Mouse (Mus musculus): Measurements from ENCODE around the gene Fry. TPM values are rescaled to one million over a fixed set of nuclear protein-coding genes. Genes with fewer than 3 reads are reported as not detected.

Fry gene
- total RNA-seq, 2 experiments from 2014 or later, result 73.5 to 85.7 TPM

DNA sequence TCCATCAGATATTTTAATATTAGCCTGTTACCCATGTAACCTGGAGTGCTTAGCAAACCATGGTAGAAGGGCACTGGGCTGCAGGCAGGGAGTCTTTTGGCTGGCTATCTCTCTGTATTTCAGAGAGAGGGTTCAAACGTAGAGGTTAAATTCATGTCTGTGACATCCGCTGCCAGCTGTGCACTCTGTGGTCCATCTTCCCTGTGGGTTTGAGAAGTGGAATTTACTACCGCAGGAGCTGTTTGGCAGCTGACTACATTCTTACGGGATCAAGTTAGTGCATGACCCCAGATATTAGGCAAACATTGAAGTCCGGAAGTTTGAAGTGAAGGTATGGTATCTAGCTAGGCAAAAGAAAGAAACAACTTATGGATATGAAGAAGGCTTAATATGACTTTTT is 222.5 kb downstream of the Fry start:
- intact Hi-C loops (cut with DNase I), result no loop called here
- TF ChIP-seq CTCF (IDR thresholded peaks at IDR 0.05), result no peak
- peak overlapping the region; percentile 43 for H3K27ac ChIP-seq

DNA sequence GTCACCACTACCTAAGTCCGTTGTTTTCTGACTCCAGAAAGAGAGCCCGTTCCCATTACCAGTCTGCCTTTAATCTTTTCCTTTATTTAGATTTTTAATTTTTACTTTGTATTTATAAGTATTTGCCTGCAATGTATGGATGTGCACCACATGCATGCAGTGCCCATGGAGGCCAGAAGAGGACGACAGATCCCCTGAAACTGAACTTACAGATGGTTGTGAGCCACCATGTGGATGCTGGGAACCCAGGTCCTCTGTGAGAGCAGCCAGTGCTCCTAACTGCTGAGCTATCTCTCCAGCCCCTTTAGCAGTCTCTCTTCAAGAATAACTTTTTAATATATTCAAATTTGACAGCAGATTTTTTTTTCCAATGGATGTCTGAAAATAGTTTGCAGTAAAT is 223.7 kb downstream of the Fry start:
- no peak for DNase-seq
- H3K4me3 ChIP-seq, result no peak overlapping the region
- peak; percentile 28 for TF ChIP-seq CTCF (IDR thresholded peaks at IDR 0.05)
- intact Hi-C loops (cut with DNase I), result no loop called here
- no peak overlapping the region for H3K27ac ChIP-seq

More for the DNA sequence above, 222.5 kb downstream of the Fry start:
- no peak overlapping the region for H3K4me3 ChIP-seq
- DNase-seq, result no peak

DNA sequence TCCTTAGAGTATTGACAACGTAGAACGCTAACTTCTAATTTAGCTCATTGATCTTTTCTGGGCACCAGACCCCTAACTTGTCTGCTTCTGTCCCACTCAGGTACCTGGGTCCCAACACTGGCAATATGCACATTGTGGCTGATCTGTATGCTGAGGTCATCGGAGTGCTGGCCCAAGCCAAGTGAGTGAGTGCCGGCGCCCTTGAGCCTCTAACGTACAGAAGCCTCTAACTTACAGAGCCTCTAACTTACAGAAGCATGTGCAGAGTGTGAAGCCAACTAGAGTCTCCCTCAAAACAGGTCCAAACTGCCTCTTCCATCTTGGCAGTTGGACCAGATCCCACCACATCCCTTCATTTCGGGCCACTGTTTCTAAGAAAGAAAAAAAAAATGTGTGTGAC is 227.5 kb downstream of the Fry start:
- intact Hi-C loops (cut with DNase I), result loop anchor here (5.0 kb wide), 1 partner anchor 114 kb away; no protein-coding TSS in a partner anchor
- no peak overlapping the region for H3K4me3 ChIP-seq
- TF ChIP-seq CTCF (IDR thresholded peaks at IDR 0.05), result no peak
- peak overlapping the region; percentile 62 for H3K27ac ChIP-seq
- DNase-seq, result no peak

DNA sequence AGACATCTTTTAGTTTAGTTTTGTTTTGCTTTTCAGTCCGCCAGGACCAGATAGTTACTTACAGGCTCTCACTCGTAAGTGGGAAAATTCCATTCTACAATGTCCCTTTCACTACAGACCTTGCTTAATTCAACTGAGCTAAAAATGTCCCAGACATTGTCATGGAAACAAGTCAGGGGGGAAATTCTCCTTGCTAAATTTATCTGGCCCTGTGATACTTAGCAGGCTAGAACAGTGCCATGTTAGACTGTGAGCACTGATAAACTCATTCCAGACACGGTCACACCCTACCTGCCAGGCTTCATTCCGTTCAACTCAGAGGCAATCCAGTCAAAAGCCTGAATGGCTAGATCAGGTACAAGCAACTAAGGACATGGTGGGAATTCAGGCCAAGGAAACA is 227.9 kb downstream of the Fry start:
- no peak for DNase-seq
- intact Hi-C loops (cut with DNase I), result loop anchor here (5.0 kb wide), 1 partner anchor 114 kb away; no protein-coding TSS in a partner anchor
- Histone ChIP-seq H3K27ac (peak overlapping the region; percentile 62), H3K4me3 (no peak overlapping the region)
- TF ChIP-seq CTCF (IDR thresholded peaks at IDR 0.05), result no peak

DNA sequence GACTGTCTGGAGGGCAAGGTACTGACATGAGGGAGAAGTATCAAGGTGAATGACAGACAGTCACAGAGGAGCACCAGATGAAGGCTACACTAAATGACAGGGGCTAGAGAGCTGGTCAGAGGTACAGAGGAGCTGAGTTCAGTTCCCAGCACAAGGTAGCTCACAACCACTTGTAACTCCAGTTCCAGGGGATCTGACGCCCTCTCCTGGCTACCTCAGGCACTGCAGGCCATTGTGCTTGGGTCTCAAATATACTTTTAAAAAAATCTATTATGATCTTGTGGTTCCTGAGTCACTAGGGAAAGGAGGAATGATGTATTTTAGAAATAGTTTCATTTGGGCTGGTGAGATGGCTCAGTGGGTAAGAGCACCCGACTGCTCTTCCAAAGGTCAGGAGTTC is 229.4 kb downstream of the Fry start:
- intact Hi-C loops (cut with DNase I), result loop anchor here (5.0 kb wide), 1 partner anchor 116 kb away; no protein-coding TSS in a partner anchor
- no peak for DNase-seq
- no peak overlapping the region for H3K27ac ChIP-seq
- no peak overlapping the region for H3K4me3 ChIP-seq
- peak; percentile 48 for TF ChIP-seq CTCF (IDR thresholded peaks at IDR 0.05)

DNA sequence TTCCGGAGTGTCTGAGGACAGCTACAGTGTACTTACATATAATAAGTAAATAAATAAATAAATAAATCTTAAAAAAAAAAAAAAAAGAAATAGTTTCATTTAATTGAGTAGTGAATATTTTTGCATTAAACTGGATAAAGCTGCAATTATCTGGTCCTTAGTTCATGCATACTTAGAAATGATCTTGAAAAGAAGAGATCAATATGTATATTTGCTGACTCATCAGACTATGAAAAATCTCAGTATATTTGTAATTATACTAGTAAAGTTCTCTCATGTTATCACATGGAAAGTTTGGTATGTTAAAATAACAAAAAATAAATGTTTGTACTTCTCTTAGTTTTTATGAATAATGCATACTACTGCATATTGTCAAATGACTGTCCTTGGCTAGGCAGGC is 229.9 kb downstream of the Fry start:
- H3K4me3 ChIP-seq, result no peak overlapping the region
- intact Hi-C loops (cut with DNase I), result loop anchor here (5.0 kb wide), 1 partner anchor 116 kb away; no protein-coding TSS in a partner anchor
- no peak overlapping the region for H3K27ac ChIP-seq
- no peak for TF ChIP-seq CTCF (IDR thresholded peaks at IDR 0.05)
- no peak for DNase-seq

DNA sequence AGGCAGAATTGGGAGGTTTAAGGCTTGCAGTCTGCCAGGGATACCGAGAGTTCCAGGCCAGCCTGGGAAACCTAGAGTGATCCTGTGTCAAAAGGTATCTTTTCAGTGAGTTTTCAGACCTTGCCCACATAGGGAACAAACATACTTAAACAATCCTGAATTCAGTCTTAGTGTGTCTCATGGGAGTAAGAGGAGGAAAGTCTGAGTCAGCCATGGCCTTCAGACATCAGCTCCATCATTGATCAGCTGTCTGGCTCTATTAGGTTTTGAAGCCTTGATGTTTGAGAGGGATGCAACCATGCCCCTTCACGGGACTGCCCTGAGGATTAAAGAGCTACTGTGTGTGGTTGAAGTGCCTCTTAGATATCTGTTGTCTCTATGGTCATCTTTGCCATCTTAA is 232.7 kb downstream of the Fry start:
- Histone ChIP-seq H3K4me3 (no peak overlapping the region), H3K27ac (no peak overlapping the region)
- intact Hi-C loops (cut with DNase I), result no loop called here
- no peak for DNase-seq
- TF ChIP-seq CTCF (IDR thresholded peaks at IDR 0.05), result no peak

DNA sequence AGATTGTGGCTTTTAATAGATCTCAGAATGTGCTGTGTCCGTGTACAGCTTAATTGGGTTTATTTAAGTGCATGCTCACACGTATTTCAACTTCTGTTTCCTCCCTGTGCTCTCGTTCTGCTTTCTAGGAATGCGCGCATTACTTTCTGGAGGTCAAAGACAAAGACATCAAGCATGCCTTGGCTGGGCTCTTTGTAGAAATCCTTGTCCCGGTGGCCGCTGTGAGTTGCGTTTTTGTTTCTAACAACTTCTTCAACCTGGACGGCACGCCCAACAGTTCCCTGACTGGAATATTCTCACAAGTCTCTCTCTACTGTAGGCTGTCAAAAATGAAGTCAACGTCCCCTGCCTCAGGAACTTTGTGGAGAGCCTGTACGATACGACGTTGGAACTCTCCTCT is 240.2 kb downstream of the Fry start:
- intact Hi-C loops (cut with DNase I), result no loop called here
- DNase-seq, result no peak
- no peak overlapping the region for H3K27ac ChIP-seq
- no peak for TF ChIP-seq CTCF (IDR thresholded peaks at IDR 0.05)
- no peak overlapping the region for H3K4me3 ChIP-seq

DNA sequence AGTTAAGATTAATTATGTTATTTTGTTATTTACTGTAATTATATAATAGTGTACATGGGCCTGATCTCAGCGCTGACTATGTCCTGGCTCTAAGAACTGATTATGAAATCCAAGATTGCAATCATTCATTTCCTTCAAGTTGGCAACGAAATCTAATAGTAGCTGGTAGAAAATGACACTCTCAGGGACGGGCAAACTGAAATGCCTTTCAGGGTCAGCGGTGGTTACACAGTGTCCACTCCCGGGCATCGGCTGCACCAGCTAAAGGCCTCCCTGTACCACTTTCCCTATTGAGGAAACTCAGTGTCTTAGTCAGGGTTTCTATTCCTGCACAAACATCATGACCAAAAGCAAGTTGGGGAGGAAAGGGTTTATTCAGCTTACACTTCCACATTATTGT is 243.8 kb downstream of the Fry start:
- DNase-seq, result peak; percentile 52
- Histone ChIP-seq H3K4me3 (no peak overlapping the region), H3K27ac (0 out of 2 replicates have a peak overlapping the region, but pooled peaks have one; percentile 20)
- no peak for TF ChIP-seq CTCF (IDR thresholded peaks at IDR 0.05)
- intact Hi-C loops (cut with DNase I), result loop anchor here (10.0 kb wide), 1 partner anchor 197 kb away; no protein-coding TSS in a partner anchor

DNA sequence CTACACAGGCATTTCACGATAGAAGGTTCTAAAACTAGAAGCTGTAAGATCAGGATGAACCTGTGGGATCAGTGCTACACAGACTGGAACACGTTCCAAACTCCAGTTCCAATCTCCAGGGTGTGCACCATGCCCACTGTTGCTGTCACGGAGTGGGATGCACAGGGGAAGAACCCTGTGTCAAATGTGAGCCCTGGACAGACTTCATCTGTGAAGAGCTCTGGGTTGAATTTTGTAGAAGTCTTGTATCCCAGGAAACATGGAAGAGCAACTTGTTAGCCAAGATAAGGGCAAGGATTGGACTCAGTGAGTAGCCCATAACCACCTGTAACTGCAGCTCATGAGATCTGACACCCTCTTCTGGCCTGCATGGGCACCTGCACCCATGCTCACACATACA is 246.2 kb downstream of the Fry start:
- no peak for DNase-seq
- TF ChIP-seq CTCF (IDR thresholded peaks at IDR 0.05), result peak; percentile 12; the same call in 1 of the 2 replicates
- intact Hi-C loops (cut with DNase I), result loop anchor here (10.0 kb wide), 1 partner anchor 200 kb away; no protein-coding TSS in a partner anchor

DNA sequence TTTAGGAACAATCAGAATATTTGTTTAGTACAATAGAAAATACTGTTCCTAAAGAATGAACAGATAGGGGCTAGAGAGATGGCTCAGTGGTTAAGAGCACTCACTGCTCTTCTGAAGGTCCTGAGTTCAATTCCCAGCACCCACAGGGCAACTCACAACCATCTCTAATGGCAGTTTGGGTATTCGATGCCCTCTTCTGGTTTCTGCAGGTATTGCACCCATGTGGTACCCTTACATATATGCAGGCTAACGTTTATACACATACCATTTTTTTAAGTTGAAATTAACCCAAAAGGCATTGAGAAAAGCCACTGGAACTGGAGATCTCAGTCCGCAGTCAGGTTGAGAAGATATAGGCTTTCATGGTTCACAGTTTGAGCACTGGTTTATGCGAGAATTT is 248.6 kb downstream of the Fry start:
- Histone ChIP-seq H3K4me3 (no peak overlapping the region), H3K27ac (no peak overlapping the region)
- DNase-seq, result no peak
- intact Hi-C loops (cut with DNase I), result loop anchor here (2.0 to 10.0 kb wide), 2 partner anchors 134 to 202 kb away; no protein-coding TSS in a partner anchor
- TF ChIP-seq CTCF (IDR thresholded peaks at IDR 0.05), result peak; percentile 46

More for the DNA sequence above, 246.2 kb downstream of the Fry start:
- no peak overlapping the region for H3K4me3 ChIP-seq
- no peak overlapping the region for H3K27ac ChIP-seq

DNA sequence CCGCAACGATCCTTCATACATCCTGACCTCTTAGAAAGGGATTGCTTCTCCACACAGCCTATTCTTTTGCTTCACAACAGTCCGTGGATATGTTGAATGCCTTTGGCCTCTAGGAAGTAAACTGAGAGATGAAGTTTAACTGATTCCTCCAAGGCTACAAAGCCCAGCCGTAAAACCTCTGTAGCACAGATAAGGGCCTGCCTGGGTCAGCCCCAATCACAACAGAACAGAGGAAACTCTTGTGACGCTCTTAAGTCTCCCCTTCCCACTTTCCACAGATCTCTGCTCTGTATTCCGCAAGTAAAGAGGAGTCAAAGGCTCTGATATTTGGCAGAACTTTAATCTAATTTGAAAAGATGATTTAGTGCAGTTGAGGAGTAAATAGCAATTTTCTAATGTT is 251.8 kb downstream of the Fry start:
- no peak for DNase-seq
- TF ChIP-seq CTCF (IDR thresholded peaks at IDR 0.05), result no peak
- Histone ChIP-seq H3K27ac (no peak overlapping the region), H3K4me3 (no peak overlapping the region)
- intact Hi-C loops (cut with DNase I), result no loop called here

DNA sequence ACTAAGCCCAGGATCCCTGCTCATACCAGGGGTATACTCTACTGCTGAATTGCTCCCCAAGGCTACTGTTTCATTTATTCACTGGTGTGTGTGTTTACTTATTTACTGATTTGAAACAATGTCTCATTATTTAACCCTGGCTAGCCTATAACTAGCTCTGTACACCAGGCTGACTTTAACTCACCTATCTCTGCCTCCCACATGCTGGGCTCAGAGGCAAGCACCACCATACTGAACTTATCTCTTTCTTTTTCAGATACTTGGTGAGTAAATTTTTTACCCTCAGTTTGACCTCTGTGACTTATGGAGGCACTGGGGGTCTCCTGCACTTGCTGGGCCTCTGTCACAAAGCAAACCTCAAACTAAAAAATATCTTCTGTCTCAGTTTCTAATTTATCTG is 252.4 kb downstream of the Fry start:
- H3K4me3 ChIP-seq, result no peak overlapping the region
- H3K27ac ChIP-seq, result no peak overlapping the region
- intact Hi-C loops (cut with DNase I), result no loop called here
- no peak for TF ChIP-seq CTCF (IDR thresholded peaks at IDR 0.05)
- DNase-seq, result no peak

DNA sequence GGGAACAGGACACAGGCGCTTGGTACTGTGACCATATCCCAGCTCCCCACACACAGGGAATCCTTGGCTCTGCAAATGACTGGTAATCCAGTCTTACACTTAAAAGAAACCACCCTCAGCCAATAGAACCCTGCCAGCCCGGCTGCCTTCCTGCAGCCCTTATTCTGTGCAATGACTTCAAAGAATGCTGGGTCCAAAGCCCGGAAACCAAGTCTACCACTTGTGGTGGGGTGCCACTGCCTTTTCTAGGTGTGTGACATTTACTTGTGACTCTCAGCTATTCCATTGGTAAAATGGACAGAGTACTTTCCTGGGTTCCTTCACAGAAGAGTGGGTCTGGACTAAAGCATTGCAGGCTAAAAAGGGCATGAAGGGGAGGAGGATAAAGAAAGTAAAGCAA is 254.5 kb downstream of the Fry start:
- intact Hi-C loops (cut with DNase I), result no loop called here
- TF ChIP-seq CTCF (IDR thresholded peaks at IDR 0.05), result no peak
- H3K4me3 ChIP-seq, result no peak overlapping the region

More for the DNA sequence above, 254.5 kb downstream of the Fry start:
- no peak for DNase-seq
- no peak overlapping the region for H3K27ac ChIP-seq
